Mouse (Mus musculus) CH12.LX (cell line): ENCODE measurements around the gene Hspb7. TPM values are rescaled to one million over a fixed set of nuclear protein-coding genes. Genes with fewer than 3 reads are reported as not detected.
A peak's percentile ranks its signal among the peaks of the same experiment; 100 is the strongest.

Experiments used
- DNase-seq: peaks from one replicate; pipeline ENCODE4 v3.0.0-alpha.2; 2013; ENCODE audit errors: extremely low read depth
- H3K27ac ChIP-seq: 2 replicates; pipeline ENCODE4 v1.5.1; 2012; ENCODE audit warnings: low read depth, mild to moderate bottlenecking, control low read depth, moderate library complexity; ENCODE audit not compliant: insufficient read depth
- H3K27me3 ChIP-seq: replicated peaks from 2 replicates; pipeline ENCODE3; 2012; ENCODE audit warnings: inconsistent platforms
- H3K36me3 ChIP-seq, 2 experiments: replicated peaks in 1 of 2; 2 replicates each; pipeline versions ENCODE3 to v1.6.1; 2012; ENCODE audit warnings: inconsistent platforms in 1 of 2, low read length in 1 of 2, mild to moderate bottlenecking in 1 of 2, mixed read lengths in 1 of 2, moderate library complexity in 1 of 2; ENCODE audit not compliant: control insufficient read depth in 1 of 2, insufficient read depth in 1 of 2
- H3K4me1 ChIP-seq, 2 experiments: 2 replicates each; pipeline ENCODE4 v1.6.1; 2012; ENCODE audit warnings: inconsistent platforms in 1 of 2, moderate library complexity in 1 of 2; ENCODE audit not compliant: insufficient read depth in 2 of 2, control insufficient read depth in 1 of 2
- H3K4me2 ChIP-seq: 2 replicates; pipeline ENCODE4 v1.6.1; 2012; ENCODE audit warnings: low read depth, mild to moderate bottlenecking, control low read depth; ENCODE audit not compliant: poor library complexity, insufficient read depth, severe bottlenecking
- H3K4me3 ChIP-seq, 3 experiments: fragments of 150-350 bp in 1 of 3; sonication (generic) in 1 of 3; replicated peaks in 1 of 3; 2 replicates each; pipeline versions ENCODE3 to v1.5.1; 2011 to 2012; ENCODE audit warnings: low read depth in 2 of 3, low read length in 2 of 3, mild to moderate bottlenecking in 2 of 3, moderate library complexity in 2 of 3, control low read depth in 1 of 3, improper control_type of control experiment in 1 of 3, inconsistent platforms in 1 of 3, mixed read lengths in 1 of 3; ENCODE audit not compliant: poor library complexity in 1 of 3
- H3K79me2 ChIP-seq: replicated peaks from 2 replicates; pipeline ENCODE4 v1.6.1; 2012; ENCODE audit warnings: mild to moderate bottlenecking, moderate library complexity; ENCODE audit not compliant: control insufficient read depth, poor library complexity, insufficient read depth, severe bottlenecking; ENCODE audit errors: extremely low read depth
- H3K9ac ChIP-seq: 2 replicates; pipeline ENCODE4 v1.6.1; 2012; ENCODE audit warnings: low read depth, mild to moderate bottlenecking, control low read depth, moderate library complexity; ENCODE audit not compliant: insufficient read depth
- H3K9me3 ChIP-seq: replicated peaks from 2 replicates; pipeline ENCODE3; 2012; ENCODE audit warnings: low read length, inconsistent platforms, mixed read lengths
- BHLHE40 ChIP-seq: IDR thresholded peaks from 2 replicates; pipeline ENCODE4 v1.6.1; 2011; ENCODE audit warnings: mild to moderate bottlenecking, low read depth, low read length, improper control_type of control experiment
- CHD1 ChIP-seq: IDR thresholded peaks from 2 replicates; pipeline ENCODE4 v1.6.1; 2012; ENCODE audit warnings: low read depth, low read length, improper control_type of control experiment, inconsistent platforms
- CHD2 ChIP-seq: IDR thresholded peaks from 2 replicates; pipeline ENCODE4 v1.6.1; 2011; ENCODE audit warnings: low read length, improper control_type of control experiment
- ELF1 ChIP-seq: IDR thresholded peaks from 2 replicates; pipeline ENCODE4 v1.6.1; 2014; ENCODE audit warnings: low read depth, mild to moderate bottlenecking, inconsistent platforms, low read length, improper control_type of control experiment
- EP300 ChIP-seq: IDR thresholded peaks from 2 replicates; pipeline ENCODE4 v1.6.1; 2011; ENCODE audit warnings: low read length, improper control_type of control experiment
- GABPA ChIP-seq: IDR thresholded peaks from 2 replicates; pipeline ENCODE4 v1.6.1; 2012; ENCODE audit warnings: low read depth, low read length, improper control_type of control experiment, inconsistent platforms; ENCODE audit not compliant: insufficient replicate concordance
- HCFC1 ChIP-seq: IDR thresholded peaks from 2 replicates; pipeline ENCODE4 v1.6.1; 2012; ENCODE audit warnings: low read depth, mild to moderate bottlenecking, inconsistent platforms, low read length, improper control_type of control experiment
- IRF4 ChIP-seq: IDR thresholded peaks from 2 replicates; pipeline ENCODE4 v1.6.1; 2014; ENCODE audit warnings: low read depth, mild to moderate bottlenecking, inconsistent platforms, low read length, improper control_type of control experiment
- JUND ChIP-seq: conservative IDR thresholded peaks from 2 replicates; pipeline ENCODE4 v1.6.1; 2011; ENCODE audit warnings: low read depth, low read length, improper control_type of control experiment
- KAT2A ChIP-seq: IDR thresholded peaks from 2 replicates; pipeline ENCODE4 v1.6.1; 2012; ENCODE audit warnings: low read length, improper control_type of control experiment, inconsistent platforms; ENCODE audit not compliant: insufficient replicate concordance
- MAFK ChIP-seq: IDR thresholded peaks from 2 replicates; pipeline ENCODE4 v1.6.1; 2011; ENCODE audit warnings: low read length, improper control_type of control experiment; ENCODE audit not compliant: insufficient replicate concordance
- MAX ChIP-seq: IDR thresholded peaks from 2 replicates; pipeline ENCODE4 v1.6.1; 2011; ENCODE audit warnings: low read length, improper control_type of control experiment
- MAZ ChIP-seq: IDR thresholded peaks from 2 replicates; pipeline ENCODE4 v1.6.1; 2012; ENCODE audit warnings: low read depth, mild to moderate bottlenecking, inconsistent platforms, low read length, improper control_type of control experiment, moderate library complexity
- MEF2A ChIP-seq: IDR thresholded peaks from 2 replicates; pipeline ENCODE4 v1.6.1; 2014; ENCODE audit warnings: low read depth, mild to moderate bottlenecking, inconsistent platforms, low read length, improper control_type of control experiment, borderline replicate concordance
- MXI1 ChIP-seq: IDR thresholded peaks from 2 replicates; pipeline ENCODE4 v1.6.1; 2011; ENCODE audit warnings: mild to moderate bottlenecking, low read depth, low read length, improper control_type of control experiment
- MYC ChIP-seq: IDR thresholded peaks from 2 replicates; pipeline ENCODE4 v1.6.1; 2011; ENCODE audit warnings: low read depth, mild to moderate bottlenecking, improper control_type of control experiment, low read length
- NELFE ChIP-seq: IDR thresholded peaks from 2 replicates; pipeline ENCODE4 v1.6.1; 2011; ENCODE audit warnings: low read depth, low read length, improper control_type of control experiment
- NRF1 ChIP-seq: IDR thresholded peaks from 2 replicates; pipeline ENCODE4 v1.6.1; 2014; ENCODE audit warnings: low read depth, mild to moderate bottlenecking, inconsistent platforms, low read length, improper control_type of control experiment, moderate library complexity
- PAX5 ChIP-seq: IDR thresholded peaks from 2 replicates; pipeline ENCODE4 v1.6.1; 2012; ENCODE audit warnings: low read length, inconsistent platforms, mixed read lengths
- TBP ChIP-seq: conservative IDR thresholded peaks from 2 replicates; pipeline ENCODE4 v1.6.1; 2011; ENCODE audit warnings: low read depth, low read length, improper control_type of control experiment
- UBTF ChIP-seq: IDR thresholded peaks from 2 replicates; pipeline ENCODE4 v1.6.1; 2012; ENCODE audit warnings: low read depth, mild to moderate bottlenecking, inconsistent platforms, low read length, improper control_type of control experiment, moderate library complexity
- ZC3H11A ChIP-seq: IDR thresholded peaks from 2 replicates; pipeline ENCODE4 v1.6.1; 2012; ENCODE audit warnings: low read depth, mild to moderate bottlenecking, inconsistent platforms, low read length, improper control_type of control experiment
- ZKSCAN1 ChIP-seq: IDR thresholded peaks from 2 replicates; pipeline ENCODE4 v1.6.1; 2012; ENCODE audit warnings: low read depth, inconsistent platforms, low read length, improper control_type of control experiment, borderline replicate concordance
- ZMIZ1 ChIP-seq: IDR thresholded peaks from 2 replicates; pipeline ENCODE4 v1.6.1; 2012; ENCODE audit warnings: low read depth, mild to moderate bottlenecking, inconsistent platforms, low read length, improper control_type of control experiment
- dilution Hi-C: fragments of 300-500 bp; cut with MboI; formaldehyde crosslinking; loops from 2 replicates; pipeline ENCODE4 v1.14.3; 2020; ENCODE audit warnings: low sequenced_read_pairs; ENCODE audit not compliant: extremely low pct_unique_long_range_greater_than_20kb, extremely low pct_ligation_motif_present
- in situ Hi-C: fragments of 300-500 bp; cut with MboI; formaldehyde crosslinking; loops from 3 replicates; pipeline ENCODE4 v1.14.3; 2019; ENCODE audit warnings: low sequenced_read_pairs, low pct_ligation_motif_present, low pct_unique_long_range_greater_than_20kb, mixed read lengths
- polyA plus RNA-seq: library from polyadenylated mRNA; unstranded; fragments of >175 nt; gene quantifications from 2 replicates; pipeline ENCODE4 v1.2.1, GENCODE M21; 2012; ENCODE audit warnings: low read depth; ENCODE audit not compliant: insufficient read length
- total RNA-seq, 2 experiments: library from RNA; depleted of rRNA; stranded (reverse); fragments of 300-350 nt in 1 of 2; fragments of >200 nt in 1 of 2; gene quantifications; 2 replicates each; pipeline ENCODE4 v1.2.3; 2012 to 2014

Gene Hspb7
- total and polyA plus RNA-seq, 3 experiments = 0.04 TPM; not detected in 2

GRCm38 (mm10) chr4:141408577-141408976, 12.0 kb upstream of the Hspb7 start:
- DNase-seq = no peak
- Histone ChIP-seq H3K27ac (no peak overlapping the region), H3K4me1 (peaks cover 14 to 29% of the 10 kb centered on the region in 2 experiments), H3K79me2 (no peaks in the 10 kb centered on the region), H3K4me3 (no peak overlapping the region), H3K27me3 (peaks cover 8% of the 10 kb centered on the region), H3K9ac (no peak overlapping the region), H3K9me3 (peaks cover 3% of the 10 kb centered on the region), H3K36me3 (no peaks in the 10 kb centered on the region), H3K4me2 (no peak overlapping the region)
- in situ Hi-C loops (loop anchor here (5.0 to 25.0 kb wide), 3 partner anchors 174 to 679 kb away; partner anchors contain the start of gene Tmem51), dilution Hi-C loops (no loop called here)
- TF ChIP-seq NELFE = no peak
- TF ChIP-seq CHD1 = no peak
- peak; percentile 77; the same call in 1 of the 2 replicates for TF ChIP-seq ZKSCAN1
- TF ChIP-seq ELF1 = no peak
- no peak for TF ChIP-seq MAZ
- TF ChIP-seq MAFK = no peak
- no peak for TF ChIP-seq PAX5
- no peak for TF ChIP-seq ZMIZ1

DNA sequence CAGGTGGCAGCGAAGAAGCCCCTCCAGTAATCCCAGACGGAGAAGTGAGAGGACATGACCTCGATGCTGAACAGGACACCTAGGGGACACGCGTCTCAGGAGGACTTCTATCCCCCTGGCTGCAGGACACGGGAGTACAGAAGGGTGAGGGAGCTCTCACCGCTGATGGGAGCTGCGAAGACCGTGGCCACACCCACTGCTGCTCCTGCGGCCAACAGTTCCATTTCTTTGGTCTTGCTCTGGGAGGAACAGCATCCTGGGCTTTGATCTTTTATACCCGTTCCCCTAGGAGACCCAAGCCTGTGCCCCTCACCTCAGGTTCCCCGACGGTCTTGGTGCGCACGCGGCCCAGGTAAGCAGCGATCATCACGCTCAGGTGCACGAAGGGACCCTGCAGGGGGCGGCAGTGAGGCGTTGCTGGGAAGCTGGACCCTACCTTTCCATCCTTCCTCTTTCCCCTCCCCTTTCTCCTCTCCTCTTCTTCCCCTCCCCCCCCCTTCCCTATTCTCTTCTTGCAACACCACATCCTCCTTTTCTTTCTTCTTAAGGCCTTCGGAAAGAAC, 9.1 kb upstream of the Hspb7 start:
- Histone ChIP-seq H3K4me3 (no peak overlapping the region), H3K9ac (no peak overlapping the region), H3K27me3 (no peaks in the 10 kb centered on the region), H3K4me1 (peaks cover 16 to 18% of the 10 kb centered on the region in 2 experiments), H3K4me2 (no peak overlapping the region), H3K36me3 (no peaks in the 10 kb centered on the region), H3K27ac (no peak overlapping the region), H3K9me3 (peaks cover 3% of the 10 kb centered on the region), H3K79me2 (no peaks in the 10 kb centered on the region)
- no peak for TF ChIP-seq MAX
- no peak for TF ChIP-seq HCFC1
- no peak for TF ChIP-seq MAZ
- TF ChIP-seq ELF1 = no peak
- no peak for TF ChIP-seq IRF4
- no peak for TF ChIP-seq MEF2A
- no peak for TF ChIP-seq NRF1
- TF ChIP-seq JUND = no peak
- no peak for TF ChIP-seq NELFE
- TF ChIP-seq BHLHE40 = no peak
- TF ChIP-seq KAT2A = no peak
- TF ChIP-seq CHD1 = no peak
- no peak for TF ChIP-seq ZC3H11A
- TF ChIP-seq CHD2 = no peak
- TF ChIP-seq GABPA = no peak
- TF ChIP-seq MYC = no peak
- no peak for TF ChIP-seq EP300
- no peak for TF ChIP-seq TBP
- no peak for TF ChIP-seq UBTF
- no peak for TF ChIP-seq MXI1
- dilution Hi-C loops (no loop called here), in situ Hi-C loops (loop anchor here (5.0 to 25.0 kb wide), 3 partner anchors 36 to 676 kb away; partner anchors contain the start of gene Tmem51)
- DNase-seq = no peak
